Mouse (Mus musculus) liver, adult 2 months (tissue): ENCODE data around the gene Arhgef33. TPM values are rescaled to one million over a fixed set of nuclear protein-coding genes. Genes with fewer than 3 reads are reported as not detected.

Experiments used
- DNase-seq: peaks from one replicate; pipeline ENCODE4 v3.0.0-alpha.2; 2011; ENCODE audit warnings: low read depth, low spot score; ENCODE audit errors: extremely low read depth
- H3K27ac ChIP-seq: fragments of 200-500 bp; replicated peaks from 2 replicates; pipeline ENCODE4 v1.5.1; 2012; ENCODE audit warnings: low read depth, mild to moderate bottlenecking, control low read depth, inconsistent platforms, low read length; ENCODE audit not compliant: insufficient read depth
- H3K27me3 ChIP-seq: fragments of 200-500 bp; 2 replicates; pipeline ENCODE4 v1.6.1; 2012; ENCODE audit warnings: mild to moderate bottlenecking, moderate library complexity, low read length, inconsistent platforms; ENCODE audit not compliant: control insufficient read depth, insufficient read depth
- H3K36me3 ChIP-seq: fragments of 200-500 bp; 2 replicates; pipeline ENCODE4 v1.6.1; 2012; ENCODE audit warnings: low read length, inconsistent platforms; ENCODE audit not compliant: control insufficient read depth, insufficient read depth
- H3K4me1 ChIP-seq: fragments of 200-500 bp; 2 replicates; pipeline ENCODE4 v1.6.1; 2011; ENCODE audit warnings: low read length; ENCODE audit not compliant: control insufficient read depth, insufficient read depth
- H3K4me3 ChIP-seq: fragments of 200-500 bp; 2 replicates; pipeline ENCODE4 v1.5.1; 2011; ENCODE audit warnings: low read depth, mild to moderate bottlenecking, control low read depth, low read length, moderate library complexity; ENCODE audit not compliant: insufficient read depth
- H3K79me2 ChIP-seq: fragments of 200-500 bp; 2 replicates; pipeline ENCODE4 v1.6.1; 2012; ENCODE audit warnings: inconsistent platforms, mild to moderate bottlenecking, low read length, moderate library complexity; ENCODE audit not compliant: control insufficient read depth, insufficient read depth
- H3K9ac ChIP-seq: fragments of 200-500 bp; 2 replicates; pipeline ENCODE4 v1.6.1; 2012; ENCODE audit warnings: low read depth, mild to moderate bottlenecking, control low read depth, inconsistent platforms, low read length
- CTCF ChIP-seq: fragments of 200-500 bp; IDR thresholded peaks from 2 replicates; pipeline ENCODE4 v1.5.1; 2011; ENCODE audit warnings: low read depth, low read length, control low read depth
- POLR2A ChIP-seq: fragments of 200-500 bp; IDR thresholded peaks from 2 replicates; pipeline ENCODE4 v1.6.1; 2011; ENCODE audit warnings: low read length, control low read depth; ENCODE audit not compliant: insufficient read depth; ENCODE audit errors: extremely low read depth
- WGBS: fragments of 180-500 bp; shearing (Covaris S2); methylation state at CpG from one replicate; pipeline ENCODE4 v1.1.7; 2018; 5-methylcytosine and 5-hydroxymethylcytosine counted together
- polyA plus RNA-seq: library from polyadenylated mRNA; depleted of rRNA; stranded (reverse); fragments of >200 nt; gene quantifications from 2 replicates; pipeline ENCODE4 v1.2.3, GENCODE M21; 2012
- total RNA-seq: library from RNA; depleted of rRNA; stranded (reverse); fragments of >200 nt; gene quantifications from 2 replicates; pipeline ENCODE4 v1.2.3, GENCODE M21; 2014

Gene Arhgef33
- total and polyA plus RNA-seq, 2 experiments: not detected

DNA sequence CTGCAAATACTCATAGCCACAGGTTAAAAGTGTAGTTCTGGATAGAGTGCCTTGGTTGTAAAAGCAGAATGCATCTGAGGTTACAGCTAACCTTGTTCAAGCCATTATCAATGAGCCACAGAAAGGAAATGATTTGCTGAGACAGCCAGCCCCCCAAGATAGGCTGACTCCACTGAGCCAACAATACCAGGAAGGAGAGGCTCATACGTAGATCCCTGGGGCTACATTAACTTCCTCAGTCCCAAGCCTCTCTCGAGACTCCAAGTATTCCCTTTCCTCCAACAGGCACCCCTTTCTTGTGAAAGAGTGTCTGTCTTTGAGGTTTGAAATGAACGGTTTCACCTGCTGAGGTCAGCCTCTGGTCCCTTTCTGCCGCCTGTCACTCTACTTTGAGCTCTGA, 22.8 kb upstream of the Arhgef33 start:
- H3K9ac ChIP-seq: no peak overlapping the region
- peaks cover 3% of the 10 kb centered on the region; the same call in 1 of the 2 replicates for H3K79me2 ChIP-seq
- no peak for DNase-seq
- TF ChIP-seq POLR2A (no peak), CTCF (no peak)
- peaks cover 5% of the 10 kb centered on the region; the same call in 1 of the 2 replicates for H3K4me1 ChIP-seq
- WGBS: 85% methylated on average over 4 of the region's 4 CpGs
- peaks cover 4% of the 10 kb centered on the region; the same call in 1 of the 2 replicates for H3K36me3 ChIP-seq
- H3K4me3 ChIP-seq: no peak overlapping the region
- H3K27me3 ChIP-seq: no peaks in the 10 kb centered on the region
- peak overlapping the region; percentile 44 for H3K27ac ChIP-seq

DNA sequence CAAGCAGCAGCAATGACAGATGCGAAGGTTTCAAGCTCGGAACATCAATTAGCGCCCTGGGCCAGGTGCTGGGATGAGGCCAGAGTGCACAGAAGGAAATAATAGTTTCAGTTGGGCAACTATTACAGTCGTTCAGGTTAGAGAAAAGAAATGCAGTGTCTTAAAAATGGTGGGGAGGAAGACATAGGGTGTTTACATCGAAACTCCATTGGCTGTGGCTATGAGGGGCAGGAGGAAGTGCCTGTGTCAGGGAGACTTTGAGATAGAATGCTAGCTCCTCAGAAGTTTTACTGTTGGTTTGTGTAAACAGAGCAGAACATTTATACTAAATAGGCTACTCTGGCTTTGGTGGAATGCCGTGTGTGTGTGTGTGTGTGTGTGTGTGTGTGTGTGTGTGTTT, 19.2 kb upstream of the Arhgef33 start:
- Histone ChIP-seq H3K4me3 (no peak overlapping the region), H3K27me3 (no peaks in the 10 kb centered on the region), H3K79me2 (peaks cover 7% of the 10 kb centered on the region; the same call in 1 of the 2 replicates), H3K36me3 (no peaks in the 10 kb centered on the region), H3K4me1 (peaks cover 5% of the 10 kb centered on the region; the same call in 1 of the 2 replicates), H3K9ac (no peak overlapping the region), H3K27ac (no peak overlapping the region)
- no peak for DNase-seq
- TF ChIP-seq POLR2A (no peak), CTCF (no peak)
- 66% methylated on average over 6 of the region's 6 CpGs for WGBS

DNA sequence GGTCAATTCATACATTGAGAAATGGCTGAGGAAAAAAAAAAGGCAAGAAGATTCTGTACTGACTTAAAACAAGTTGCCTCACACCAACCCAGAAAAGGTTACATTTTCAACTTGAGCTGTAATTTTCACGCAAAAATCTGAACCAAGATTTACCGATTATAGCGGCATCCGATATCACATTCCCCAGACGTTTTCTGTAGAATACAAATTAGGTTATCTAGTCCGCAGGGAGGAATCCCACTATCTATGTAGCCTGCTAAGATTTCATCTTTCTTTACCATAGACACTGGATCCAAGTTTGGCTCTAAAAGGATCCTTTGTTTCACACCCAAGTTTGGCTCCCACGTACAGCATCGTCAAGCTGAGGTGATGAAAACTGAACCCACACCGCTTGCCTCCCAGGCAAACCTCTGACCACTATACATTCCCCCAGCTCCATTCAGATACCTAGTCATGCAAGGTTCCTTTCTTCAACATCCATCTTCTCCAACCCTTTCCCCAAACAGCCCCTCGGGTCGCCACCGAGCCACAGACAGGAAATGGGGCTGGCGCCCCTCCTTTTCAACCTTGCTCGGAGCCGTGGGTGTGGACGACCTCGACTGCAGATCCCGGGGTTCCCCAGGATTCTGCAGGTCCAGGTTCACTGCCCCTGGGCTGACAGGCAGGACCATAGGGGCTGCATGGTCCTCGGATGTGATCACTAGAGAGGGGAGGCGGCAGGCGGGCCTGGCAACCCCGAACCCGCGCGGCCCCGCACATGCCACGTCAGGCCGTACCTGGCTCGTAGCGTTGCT, 17.7 kb upstream of the Arhgef33 start:
- Histone ChIP-seq H3K36me3 (no peaks in the 10 kb centered on the region), H3K27me3 (no peaks in the 10 kb centered on the region), H3K4me3 (peak overlapping the region; percentile 85), H3K27ac (peak overlapping the region; percentile 64), H3K4me1 (peaks cover 5% of the 10 kb centered on the region; the same call in 1 of the 2 replicates), H3K9ac (peak overlapping the region; percentile 89), H3K79me2 (peaks cover 7% of the 10 kb centered on the region; the same call in 1 of the 2 replicates)
- no peak for TF ChIP-seq POLR2A
- TF ChIP-seq CTCF: no peak
- whole genome bisulfite sequencing: 1% methylated on average over 30 of the region's 30 CpGs
- DNase-seq: peak; percentile 14

DNA sequence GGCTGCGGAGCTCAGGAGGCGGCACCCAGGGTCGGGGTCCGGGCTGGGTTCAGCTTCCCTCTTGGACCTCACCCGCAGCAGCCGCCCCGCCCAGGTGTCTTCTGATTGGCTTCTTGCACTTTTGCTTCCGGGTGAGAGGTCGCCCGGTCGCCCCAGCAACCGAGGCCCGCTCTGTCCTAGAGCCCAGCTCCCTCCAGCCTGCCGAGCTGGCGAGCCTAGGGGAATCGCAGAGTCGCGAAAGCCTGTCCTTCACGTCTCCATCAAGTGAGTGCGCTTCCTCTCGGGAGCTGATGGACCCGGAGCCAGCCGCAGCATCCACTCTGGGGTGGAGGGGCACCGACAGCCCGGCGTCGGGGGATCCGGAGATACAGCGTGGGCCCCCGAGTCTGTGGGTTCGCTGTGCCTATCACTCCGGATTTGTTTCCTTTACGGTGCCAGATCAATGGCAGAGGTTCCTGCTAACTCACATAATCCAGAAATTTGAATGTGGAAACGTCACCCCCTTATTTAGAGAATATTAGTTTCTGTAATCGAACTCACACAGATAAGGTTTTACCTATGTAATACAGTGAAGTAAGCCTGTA, 17.0 kb upstream of the Arhgef33 start, which contains the start of the genes Morn2 and Dhx57:
Gene Morn2 (plus strand): TSS at position 130 of the 584 bp plus-strand sequence.
Gene Dhx57 (minus strand): TSS at position 403 of the 584 bp plus-strand sequence.
- no peaks in the 10 kb centered on the region for H3K27me3 ChIP-seq
- peak within 1 kb of the TSS; percentile 89 for H3K9ac ChIP-seq
- DNase-seq: peak; percentile 79
- H3K79me2 ChIP-seq: peaks cover 7% of the 10 kb centered on the region; the same call in 1 of the 2 replicates
- peaks cover 5% of the 10 kb centered on the region; the same call in 1 of the 2 replicates for H3K4me1 ChIP-seq
- H3K27ac ChIP-seq: peak within 1 kb of the TSS; percentile 64
- no peaks in the 10 kb centered on the region for H3K36me3 ChIP-seq
- TF ChIP-seq CTCF: no peak
- TF ChIP-seq POLR2A: no peak
- H3K4me3 ChIP-seq: peak within 1 kb of the TSS; percentile 85
- under 1% methylated on average over 35 of the region's 35 CpGs for WGBS

DNA sequence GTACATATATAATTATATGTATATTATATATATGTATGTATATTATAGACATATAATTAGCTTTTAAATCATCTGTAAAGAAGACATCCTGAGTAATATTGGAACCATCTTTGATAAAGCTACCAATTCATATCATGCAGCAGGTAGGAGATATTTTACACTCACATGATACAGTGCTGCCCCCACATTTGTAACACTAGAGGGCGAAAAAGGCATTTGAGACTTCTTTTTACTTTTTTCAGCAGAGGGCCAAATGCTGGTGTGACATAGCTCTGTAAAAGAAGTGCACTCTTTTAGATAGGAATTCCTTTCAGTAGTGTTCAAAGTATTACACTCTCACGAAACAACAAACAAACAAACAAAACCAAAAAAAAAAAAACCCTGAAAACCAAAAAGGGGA, 16.1 kb upstream of the Arhgef33 start:
- H3K27ac ChIP-seq: no peak overlapping the region
- H3K4me1 ChIP-seq: peaks cover 5% of the 10 kb centered on the region; the same call in 1 of the 2 replicates
- H3K36me3 ChIP-seq: no peaks in the 10 kb centered on the region
- TF ChIP-seq POLR2A (no peak), CTCF (peak; percentile 46; the same call in 1 of the 2 replicates)
- H3K4me3 ChIP-seq: no peak overlapping the region
- H3K9ac ChIP-seq: no peak overlapping the region
- 29% methylated on average over 2 of the region's 2 CpGs for WGBS
- peak; percentile 45 for DNase-seq
- H3K27me3 ChIP-seq: no peaks in the 10 kb centered on the region
- peaks cover 7% of the 10 kb centered on the region; the same call in 1 of the 2 replicates for H3K79me2 ChIP-seq
